Mouse (Mus musculus) midbrain, embryonic 10.5 days (tissue): ENCODE measurements around the gene Igsf6. TPM values are rescaled to one million over a fixed set of nuclear protein-coding genes. Genes with fewer than 3 reads are reported as not detected.

Source experiments
- DNase-seq: peaks from one replicate; pipeline ENCODE4 v3.0.0-alpha.2; 2017; ENCODE audit warnings: low spot score
- H3K27ac ChIP-seq: fragments of 300-500 bp; sonication (generic); replicated peaks from 2 replicates; pipeline ENCODE4 v1.5.1; 2016; ENCODE audit warnings: mild to moderate bottlenecking
- H3K27me3 ChIP-seq: fragments of 300-500 bp; sonication (generic); 2 replicates; pipeline ENCODE4 v1.6.1; 2016; ENCODE audit warnings: low read depth, mild to moderate bottlenecking; ENCODE audit not compliant: poor library complexity, severe bottlenecking
- H3K36me3 ChIP-seq: fragments of 300-500 bp; sonication (generic); 2 replicates; pipeline ENCODE4 v1.6.1; 2016; ENCODE audit warnings: mild to moderate bottlenecking, moderate library complexity
- H3K4me1 ChIP-seq: fragments of 300-500 bp; sonication (generic); 2 replicates; pipeline ENCODE4 v1.6.1; 2016
- H3K4me3 ChIP-seq: fragments of 300-500 bp; sonication (generic); 2 replicates; pipeline ENCODE4 v1.5.1; 2016; ENCODE audit warnings: mild to moderate bottlenecking, moderate library complexity
- H3K9me3 ChIP-seq: fragments of 300-500 bp; sonication (generic); replicated peaks from 2 replicates; pipeline ENCODE4 v1.6.1; 2016; ENCODE audit warnings: mild to moderate bottlenecking
- WGBS: fragments of 180-500 bp; shearing (Covaris S2); methylation state at CpG from one replicate; pipeline ENCODE4 v1.1.7; 2016; 5-methylcytosine and 5-hydroxymethylcytosine counted together
- polyA plus RNA-seq: library from polyadenylated mRNA; unstranded; fragments of >200 nt; fragmentation: Nextera tagmentation; extraction: Ambion mirVana; gene quantifications from 2 replicates; pipeline ENCODE4 v1.2.1, GENCODE M21; 2016

The Igsf6 gene
- 0.88 and 1.2 TPM in 2 replicates for polyA plus RNA-seq

DNA sequence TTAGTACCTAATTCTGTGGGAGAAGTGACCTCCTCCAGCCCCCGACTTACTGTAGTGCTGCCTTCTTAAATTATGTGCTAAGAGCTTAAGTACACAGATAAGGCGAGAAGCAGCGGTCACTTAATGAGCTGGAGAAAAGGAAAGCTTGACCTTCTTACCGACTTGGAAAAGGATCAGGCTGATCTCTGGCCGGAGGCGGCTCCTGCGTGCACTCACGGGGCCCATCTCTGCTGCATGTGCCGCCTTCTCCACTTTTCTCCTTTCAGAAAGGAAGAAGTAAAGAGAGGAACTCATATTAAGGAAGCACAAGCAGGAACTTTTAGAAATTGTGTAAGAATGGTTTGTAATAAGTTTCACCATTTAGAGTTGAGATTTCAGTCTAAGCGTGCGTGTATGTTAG is at the start of gene Igsf6:
Gene Igsf6 (minus strand): TSS at position 292 of the 400 bp plus-strand sequence.
- no peak within 1 kb of the TSS for H3K27ac ChIP-seq
- DNase-seq: no peak
- no peaks in the 10 kb centered on the region for H3K9me3 ChIP-seq
- no peak within 1 kb of the TSS for H3K4me3 ChIP-seq
- 81% methylated on average over 11 of the region's 11 CpGs for WGBS
- peaks cover 2% of the 10 kb centered on the region; the same call in 1 of the 2 replicates for H3K4me1 ChIP-seq
- peaks cover 77% of the 10 kb centered on the region for H3K36me3 ChIP-seq
- H3K27me3 ChIP-seq: no peaks in the 10 kb centered on the region

DNA sequence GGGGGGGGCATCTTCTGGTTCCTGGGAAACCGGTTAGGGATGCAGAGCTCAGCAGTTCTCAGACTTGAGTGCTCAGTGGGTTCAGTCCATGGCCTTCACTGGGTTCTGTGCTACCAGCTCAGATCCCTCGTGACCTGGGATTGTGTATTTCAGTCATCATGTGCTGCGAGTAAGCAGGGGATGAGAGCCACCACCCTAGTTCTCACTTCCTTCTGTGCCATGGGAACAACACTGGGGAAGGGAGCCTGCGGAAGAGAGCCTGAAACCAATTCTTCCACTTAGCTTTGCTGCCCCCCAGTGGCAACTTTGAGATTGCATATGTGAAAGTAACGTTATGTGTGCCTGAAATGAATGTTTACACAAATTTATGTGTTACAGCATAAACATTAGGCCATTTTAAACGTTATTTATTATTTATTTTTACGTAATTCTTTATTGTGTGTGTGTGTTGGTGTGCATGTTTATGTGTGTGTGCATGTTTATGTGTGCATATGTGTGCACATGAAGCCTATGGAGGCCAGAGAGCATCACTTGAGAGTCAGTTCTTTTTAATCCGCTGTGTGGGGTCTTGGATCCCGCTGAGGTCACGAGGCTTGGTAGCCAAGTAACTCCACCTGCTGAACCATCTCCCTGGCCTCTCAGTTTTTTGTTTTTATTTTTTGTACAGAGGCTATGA is 45.9 kb upstream of the Igsf6 start:
- Histone ChIP-seq H3K4me1 (0 out of 2 replicates have a peak, but pooled peaks cover 2% of the 10 kb centered on the region), H3K9me3 (no peaks in the 10 kb centered on the region), H3K36me3 (no peaks in the 10 kb centered on the region), H3K4me3 (no peak overlapping the region), H3K27me3 (no peaks in the 10 kb centered on the region), H3K27ac (no peak overlapping the region)
- WGBS: 11% methylated on average over 10 of the region's 10 CpGs
- peak; percentile 76 for DNase-seq

DNA sequence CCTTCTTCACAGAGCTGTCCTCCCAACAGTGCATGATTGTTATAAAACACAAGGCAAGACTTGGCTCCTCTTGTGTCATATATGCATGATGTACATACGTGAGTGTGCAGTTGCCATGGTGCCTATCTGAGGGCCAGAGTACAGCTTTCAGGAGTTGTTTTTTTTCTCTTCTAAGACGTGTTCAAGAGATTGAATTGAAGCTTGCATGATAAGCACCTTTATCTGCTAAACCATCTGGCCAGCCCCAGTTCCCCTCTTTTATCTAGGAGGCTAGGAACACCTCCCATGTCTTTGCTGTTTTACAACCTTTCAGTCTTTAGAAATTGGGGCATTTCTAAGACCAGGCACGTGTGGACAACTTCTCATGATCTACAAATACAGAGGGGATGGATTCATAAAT is 37.4 kb upstream of the Igsf6 start:
- Histone ChIP-seq H3K36me3 (no peaks in the 10 kb centered on the region), H3K27me3 (no peaks in the 10 kb centered on the region), H3K27ac (no peak overlapping the region), H3K4me1 (no peaks in the 10 kb centered on the region), H3K9me3 (no peaks in the 10 kb centered on the region), H3K4me3 (no peak overlapping the region)
- DNase-seq: no peak
- 80% methylated on average over 3 of the region's 3 CpGs for WGBS

DNA sequence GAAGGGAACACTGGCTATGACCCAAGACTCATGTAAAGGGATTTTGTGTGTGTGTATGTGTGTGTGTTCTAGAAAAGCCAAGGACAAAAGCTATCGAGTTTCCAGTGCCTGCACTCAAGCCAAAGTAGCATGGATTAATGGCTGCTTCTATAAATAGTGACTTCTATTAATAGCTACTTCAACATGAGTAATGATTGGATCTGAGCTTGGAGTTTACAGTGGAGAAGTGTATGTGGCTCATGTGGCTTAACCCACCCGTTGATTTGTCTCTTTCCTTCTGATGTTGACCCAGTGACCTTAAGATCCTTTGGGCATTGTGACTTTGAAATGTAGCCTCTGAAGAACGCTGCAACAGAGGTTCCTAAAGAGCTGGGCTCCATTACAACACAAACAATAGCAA is 36.9 kb upstream of the Igsf6 start:
- H3K27ac ChIP-seq: no peak overlapping the region
- 50% methylated on average over 3 of the region's 3 CpGs for WGBS
- no peak overlapping the region for H3K4me3 ChIP-seq
- no peaks in the 10 kb centered on the region for H3K27me3 ChIP-seq
- no peaks in the 10 kb centered on the region for H3K4me1 ChIP-seq
- no peak for DNase-seq
- H3K36me3 ChIP-seq: no peaks in the 10 kb centered on the region
- H3K9me3 ChIP-seq: no peaks in the 10 kb centered on the region

DNA sequence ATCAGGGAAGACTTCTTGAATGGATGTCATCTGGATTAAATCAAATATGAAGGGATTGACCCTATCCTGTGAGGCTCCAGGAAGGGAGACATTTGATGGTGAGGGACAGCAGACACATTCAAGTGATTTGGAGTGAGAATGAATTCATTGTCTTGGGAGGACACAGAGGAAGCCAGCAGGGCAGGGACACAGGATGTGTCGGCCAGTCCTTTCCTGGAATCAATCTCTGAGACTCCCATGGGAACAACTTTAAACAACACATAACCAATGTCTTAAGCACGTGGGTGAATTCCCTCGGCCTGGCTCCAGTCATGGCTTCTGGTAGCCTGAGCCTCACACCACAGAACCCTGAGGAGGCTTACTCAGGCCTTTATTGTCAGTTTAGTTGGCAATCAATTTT is 33.5 kb upstream of the Igsf6 start:
- WGBS: 75% methylated on average over 3 of the region's 3 CpGs
- H3K27ac ChIP-seq: no peak overlapping the region

DNA sequence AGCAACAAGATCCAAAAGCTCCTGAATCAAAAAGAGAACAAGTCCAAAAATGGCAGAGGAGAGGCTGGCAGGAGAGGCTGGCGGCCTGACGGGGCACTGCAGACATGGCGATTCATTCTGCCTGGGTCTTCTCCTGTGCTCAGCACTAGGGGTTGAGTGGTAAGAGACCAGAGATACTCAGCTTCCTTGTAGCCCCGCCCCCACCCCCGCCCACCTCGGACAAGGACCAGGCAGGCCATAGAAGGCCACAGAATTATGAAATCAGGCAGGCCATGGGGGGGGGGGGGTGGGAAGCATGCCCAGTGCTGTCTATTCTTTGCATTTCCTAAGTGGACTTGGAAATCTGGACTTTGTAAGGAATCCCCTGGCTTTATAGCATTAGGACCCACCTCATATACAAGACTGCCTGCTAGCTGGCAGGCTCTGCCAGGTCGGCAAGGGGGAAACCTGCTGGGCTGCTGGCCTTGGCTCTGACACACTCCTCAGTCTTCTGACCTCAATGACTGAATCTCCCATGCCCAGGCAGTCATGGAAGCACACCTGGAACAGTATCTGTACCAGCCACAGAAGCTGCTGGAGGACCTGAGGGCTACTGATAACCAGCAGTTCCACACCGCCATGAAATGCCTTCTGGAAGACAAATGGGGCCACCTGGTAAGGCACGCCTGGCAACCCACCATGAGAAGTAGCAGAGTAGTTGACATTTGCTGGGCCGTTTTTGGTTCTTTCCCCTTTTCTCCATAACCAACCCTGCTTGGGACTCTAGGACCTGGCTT is 24.4 kb upstream of the Igsf6 start:
- H3K27ac ChIP-seq: no peak overlapping the region
- DNase-seq: no peak
- H3K9me3 ChIP-seq: no peaks in the 10 kb centered on the region
- 77% methylated on average over 10 of the region's 10 CpGs for WGBS
- H3K36me3 ChIP-seq: no peaks in the 10 kb centered on the region
- no peak overlapping the region for H3K4me3 ChIP-seq
- no peaks in the 10 kb centered on the region for H3K4me1 ChIP-seq
- H3K27me3 ChIP-seq: no peaks in the 10 kb centered on the region

More for the DNA sequence above, 33.5 kb upstream of the Igsf6 start:
- no peak overlapping the region for H3K4me3 ChIP-seq
- H3K36me3 ChIP-seq: no peaks in the 10 kb centered on the region
- no peaks in the 10 kb centered on the region for H3K4me1 ChIP-seq
- H3K27me3 ChIP-seq: no peaks in the 10 kb centered on the region
- H3K9me3 ChIP-seq: no peaks in the 10 kb centered on the region
- no peak for DNase-seq

DNA sequence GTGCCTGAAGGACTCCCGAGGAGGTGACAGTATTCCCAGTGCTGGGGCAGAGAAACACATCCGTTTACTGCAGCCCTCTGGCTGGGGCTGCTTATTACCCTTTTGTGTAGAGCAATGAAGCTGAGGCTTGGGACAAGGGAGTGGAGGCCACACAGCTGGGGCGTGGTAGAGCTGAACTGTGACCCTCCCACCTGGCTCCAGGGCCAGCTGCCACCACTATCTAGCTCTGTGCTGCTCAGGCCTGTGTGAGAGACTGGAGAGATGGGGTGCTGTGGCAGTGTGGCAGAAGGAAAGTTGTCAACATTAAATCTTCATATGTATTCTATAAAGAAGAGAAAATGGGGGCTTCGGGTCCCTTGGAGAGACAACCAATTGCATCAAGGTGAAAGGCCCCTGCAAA is 18.7 kb upstream of the Igsf6 start:
- Histone ChIP-seq H3K9me3 (no peaks in the 10 kb centered on the region), H3K4me3 (no peak overlapping the region), H3K27me3 (no peaks in the 10 kb centered on the region), H3K4me1 (no peaks in the 10 kb centered on the region), H3K27ac (no peak overlapping the region), H3K36me3 (no peaks in the 10 kb centered on the region)
- 74% methylated on average over 4 of the region's 4 CpGs for WGBS
- DNase-seq: no peak

DNA sequence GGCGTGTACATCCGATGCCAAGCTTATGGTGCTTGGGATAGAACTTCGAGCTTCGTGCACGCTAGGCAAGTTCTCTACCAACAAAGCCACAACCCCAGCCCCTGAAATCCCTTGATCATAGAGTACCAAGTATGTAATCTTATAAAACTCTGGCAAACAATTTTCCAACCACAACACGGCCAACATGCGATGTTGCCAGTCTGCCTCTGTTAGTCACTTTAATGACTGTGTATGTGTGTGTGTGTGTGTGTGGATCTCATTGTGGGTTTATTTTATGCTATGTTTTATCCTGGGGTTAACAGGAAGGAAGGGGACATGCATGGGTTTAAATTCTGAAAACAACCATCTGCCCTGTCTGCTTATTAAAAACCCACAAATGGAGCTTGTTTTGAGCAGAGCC is 16.4 kb upstream of the Igsf6 start:
- WGBS: 92% methylated on average over 7 of the region's 7 CpGs

DNA sequence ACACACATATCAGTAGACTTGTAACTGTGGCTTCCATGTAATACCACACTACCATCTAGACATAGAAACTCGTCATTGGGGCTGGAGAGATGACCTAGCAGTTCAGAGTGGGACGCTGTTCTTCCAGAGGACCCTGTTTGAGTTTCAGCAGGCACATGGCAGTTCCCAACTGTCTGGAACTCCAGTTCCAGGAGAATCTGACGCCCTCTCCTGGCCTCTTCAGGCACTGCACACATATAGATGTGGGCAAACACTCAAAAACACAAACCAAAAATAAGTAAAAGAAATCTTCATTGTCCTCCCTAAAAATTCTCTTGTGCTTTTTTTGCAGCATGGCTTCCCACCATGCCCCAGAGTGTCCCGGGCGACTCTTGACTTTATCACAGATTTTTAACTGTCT is 14.4 kb upstream of the Igsf6 start:
- Histone ChIP-seq H3K9me3 (no peaks in the 10 kb centered on the region), H3K36me3 (no peaks in the 10 kb centered on the region), H3K4me1 (peaks cover 8% of the 10 kb centered on the region; the same call in 1 of the 2 replicates), H3K4me3 (no peak overlapping the region), H3K27me3 (no peaks in the 10 kb centered on the region), H3K27ac (no peak overlapping the region)
- 78% methylated on average over 5 of the region's 5 CpGs for WGBS
- no peak for DNase-seq

More for the DNA sequence above, 16.4 kb upstream of the Igsf6 start:
- no peaks in the 10 kb centered on the region for H3K36me3 ChIP-seq
- H3K27me3 ChIP-seq: no peaks in the 10 kb centered on the region
- H3K4me3 ChIP-seq: no peak overlapping the region
- H3K27ac ChIP-seq: no peak overlapping the region
- no peaks in the 10 kb centered on the region; the same call in 1 of the 2 replicates for H3K4me1 ChIP-seq
- H3K9me3 ChIP-seq: no peaks in the 10 kb centered on the region
- DNase-seq: no peak

DNA sequence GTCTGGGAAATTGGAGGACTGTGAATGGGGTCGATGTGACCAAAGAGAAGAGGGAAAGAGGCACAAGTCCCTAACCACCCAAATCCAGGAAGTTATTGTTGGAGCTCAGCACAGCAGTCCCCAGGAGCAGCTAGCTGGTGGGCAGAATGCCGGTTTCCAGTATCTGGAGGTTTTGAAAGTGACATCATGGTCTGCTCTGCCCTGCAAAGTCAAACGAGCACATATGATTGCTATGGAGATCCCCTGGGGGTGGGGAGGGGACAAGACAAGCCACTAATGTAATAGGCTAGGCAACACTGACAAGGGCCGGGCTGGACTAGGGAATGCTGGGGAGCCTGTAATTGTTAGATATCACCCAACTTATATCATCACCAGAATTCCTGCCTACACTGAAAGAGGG is 11.1 kb upstream of the Igsf6 start:
- DNase-seq: no peak
- H3K27me3 ChIP-seq: no peaks in the 10 kb centered on the region
- H3K27ac ChIP-seq: no peak overlapping the region
- 44% methylated on average over 4 of the region's 4 CpGs for WGBS
- peaks cover 8% of the 10 kb centered on the region; the same call in 1 of the 2 replicates for H3K4me1 ChIP-seq
- H3K4me3 ChIP-seq: no peak overlapping the region
- H3K36me3 ChIP-seq: peaks cover 10% of the 10 kb centered on the region
- H3K9me3 ChIP-seq: no peaks in the 10 kb centered on the region

DNA sequence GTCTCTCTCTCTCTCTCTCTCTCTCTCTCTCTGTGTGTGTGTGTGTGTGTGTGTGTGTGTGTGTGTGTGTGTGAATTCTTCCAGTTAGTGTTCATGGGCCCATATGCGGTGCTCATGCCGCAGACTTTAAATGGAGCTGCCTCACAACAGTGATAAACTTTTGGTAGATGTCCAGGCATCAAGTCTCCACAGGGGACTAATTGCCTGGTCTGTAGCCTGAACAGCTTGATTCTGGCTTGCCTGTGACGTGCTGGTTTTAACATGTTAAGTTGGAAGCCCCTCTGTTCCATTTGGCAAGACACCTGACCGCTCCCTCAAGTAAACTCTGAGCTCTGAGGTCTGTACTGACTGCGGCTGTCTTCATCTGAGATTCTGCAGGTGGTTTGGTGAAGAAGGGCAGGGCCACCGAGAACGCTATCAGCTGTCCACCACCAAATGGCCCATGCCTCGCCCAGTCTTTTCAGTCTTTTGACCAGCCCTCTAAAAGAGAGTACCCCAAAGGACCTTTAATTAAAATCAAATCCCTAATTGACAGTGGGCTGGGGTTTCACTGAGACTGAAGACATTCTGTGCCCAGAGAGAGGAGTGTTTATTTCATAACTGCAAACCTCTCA is 10.6 kb upstream of the Igsf6 start:
- 81% methylated on average over 8 of the region's 8 CpGs for WGBS
- Histone ChIP-seq H3K27me3 (no peaks in the 10 kb centered on the region), H3K9me3 (no peaks in the 10 kb centered on the region), H3K4me3 (no peak overlapping the region), H3K4me1 (peaks cover 8% of the 10 kb centered on the region; the same call in 1 of the 2 replicates), H3K36me3 (peaks cover 16% of the 10 kb centered on the region), H3K27ac (no peak overlapping the region)
- DNase-seq: no peak

DNA sequence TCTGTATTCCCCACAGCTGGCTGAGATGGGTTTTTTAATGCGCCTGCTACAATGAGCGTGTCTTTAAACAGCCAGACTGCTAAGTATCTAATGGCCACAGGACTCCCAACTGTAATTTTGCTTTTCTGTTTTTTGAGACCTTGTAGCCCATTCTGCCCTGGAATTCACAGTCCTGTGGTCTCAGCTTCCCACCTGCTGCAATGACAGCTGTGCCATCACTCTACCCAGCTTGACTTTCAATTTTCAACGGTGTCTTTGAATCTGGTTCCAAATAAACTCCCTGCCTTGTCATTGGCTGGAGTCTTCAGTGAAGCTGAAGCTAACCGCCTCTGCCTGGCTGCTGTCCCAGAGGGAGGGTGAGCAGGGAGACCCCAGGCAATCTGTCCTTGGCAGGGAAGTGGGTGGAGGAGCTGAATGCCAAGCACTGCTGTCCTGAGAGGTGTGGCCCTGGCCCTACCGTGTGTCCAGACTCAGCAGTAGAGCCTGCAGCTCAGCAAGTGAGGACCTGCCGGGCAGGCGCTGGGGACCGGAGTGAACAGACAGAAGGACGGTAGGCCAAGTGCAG is 8.7 kb upstream of the Igsf6 start:
- WGBS: 83% methylated on average over 9 of the region's 9 CpGs
- Histone ChIP-seq H3K4me3 (no peak overlapping the region), H3K27me3 (no peaks in the 10 kb centered on the region), H3K4me1 (peaks cover 8% of the 10 kb centered on the region; the same call in 1 of the 2 replicates), H3K9me3 (no peaks in the 10 kb centered on the region), H3K27ac (no peak overlapping the region), H3K36me3 (peaks cover 27% of the 10 kb centered on the region)
- no peak for DNase-seq
